Mouse (Mus musculus) heart, embryonic 12.5 days (tissue): ENCODE results near the gene Gm9747. TPM values are rescaled to one million over a fixed set of nuclear protein-coding genes. Genes with fewer than 3 reads are reported as not detected.
A peak's percentile ranks its signal among the peaks of the same experiment; 100 is the strongest.

Source experiments
- ATAC-seq: fragments of 200-750 bp; cut with Nextera tagmentation; 2 replicates; pipeline ENCODE4 v1.8.0; 2017; ENCODE audit warnings: moderate TSS enrichment, moderate library complexity; ENCODE audit not compliant: insufficient number of reproducible peaks, low FRiP score
- H3K27ac ChIP-seq: fragments of 300-500 bp; sonication (generic); 2 replicates; pipeline ENCODE4 v1.5.1; 2016; ENCODE audit warnings: mild to moderate bottlenecking, moderate library complexity; ENCODE audit not compliant: poor library complexity, severe bottlenecking
- H3K27me3 ChIP-seq: fragments of 300-500 bp; sonication (generic); replicated peaks from 2 replicates; pipeline ENCODE4 v1.6.1; 2016; ENCODE audit warnings: mild to moderate bottlenecking, moderate library complexity
- H3K36me3 ChIP-seq: fragments of 300-500 bp; sonication (generic); 2 replicates; pipeline ENCODE4 v1.6.1; 2016; ENCODE audit warnings: mild to moderate bottlenecking, moderate library complexity
- H3K4me1 ChIP-seq: fragments of 300-500 bp; sonication (generic); replicated peaks from 2 replicates; pipeline ENCODE4 v1.6.1; 2016; ENCODE audit warnings: mild to moderate bottlenecking
- H3K4me2 ChIP-seq: fragments of 300-500 bp; sonication (generic); 2 replicates; pipeline ENCODE4 v1.6.1; 2016; ENCODE audit warnings: mild to moderate bottlenecking, moderate library complexity
- H3K4me3 ChIP-seq: fragments of 300-500 bp; sonication (generic); 2 replicates; pipeline ENCODE4 v1.5.1; 2016; ENCODE audit warnings: mild to moderate bottlenecking
- H3K9ac ChIP-seq: fragments of 300-500 bp; sonication (generic); 2 replicates; pipeline ENCODE4 v1.6.1; 2016; ENCODE audit warnings: mild to moderate bottlenecking, moderate library complexity
- H3K9me3 ChIP-seq: fragments of 300-500 bp; sonication (generic); replicated peaks from 2 replicates; pipeline ENCODE4 v1.6.1; 2016; ENCODE audit warnings: mild to moderate bottlenecking, moderate library complexity
- WGBS: fragments of 180-500 bp; shearing (Covaris S2); methylation state at CpG from one replicate; pipeline ENCODE4 v1.1.7; 2016; 5-methylcytosine and 5-hydroxymethylcytosine counted together
- polyA plus RNA-seq: library from polyadenylated mRNA; unstranded; fragments of >200 nt; fragmentation: Nextera tagmentation; extraction: Ambion mirVana; gene quantifications from 2 replicates; pipeline ENCODE4 v1.2.1, GENCODE M21; 2016

The Gm9747 gene
- polyA plus RNA-seq, 1 experiment from 2014 or later: 40.0 TPM

DNA sequence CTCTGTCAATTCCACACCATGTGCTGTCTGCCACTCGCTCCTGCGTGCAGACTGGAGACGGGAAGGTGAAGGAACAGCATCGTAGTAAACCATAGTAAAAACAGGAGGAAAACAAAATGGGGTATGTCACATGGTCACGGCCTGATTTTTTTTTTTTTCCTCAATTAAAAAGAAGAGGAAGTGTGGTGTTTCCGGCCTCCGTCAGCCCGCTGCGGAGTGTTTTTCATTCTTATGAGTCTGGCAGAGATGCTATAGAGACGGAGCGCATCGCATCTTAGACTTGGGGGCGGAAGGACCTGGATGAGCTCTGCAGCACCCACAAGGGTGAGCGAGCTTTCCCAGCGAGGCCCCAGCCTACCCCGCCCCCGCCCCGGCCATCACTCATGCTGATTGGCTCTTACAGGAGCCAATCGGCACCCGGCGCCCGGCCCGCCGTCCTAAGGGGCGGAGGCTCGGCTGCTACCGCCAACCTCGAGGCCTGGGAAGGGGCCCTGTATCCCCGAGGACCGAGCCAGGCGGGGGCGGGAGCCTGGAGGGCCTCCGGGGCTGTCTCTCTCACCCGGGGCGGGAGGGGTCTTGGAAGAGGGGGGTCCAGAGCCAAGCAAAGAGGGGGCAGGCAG, 50.2 kb downstream of the Gm9747 start:
- under 1% methylated on average over 35 of the region's 35 CpGs for WGBS
- Histone ChIP-seq H3K4me3 (peak overlapping the region; percentile 64), H3K36me3 (peaks cover 19% of the 10 kb centered on the region), H3K4me2 (peak overlapping the region; percentile 88), H3K9me3 (no peaks in the 10 kb centered on the region), H3K27ac (peak overlapping the region; percentile 99), H3K4me1 (peaks cover 32% of the 10 kb centered on the region), H3K9ac (peak overlapping the region; percentile 90), H3K27me3 (peaks cover 4% of the 10 kb centered on the region)
- ATAC-seq: peak; percentile 98

DNA sequence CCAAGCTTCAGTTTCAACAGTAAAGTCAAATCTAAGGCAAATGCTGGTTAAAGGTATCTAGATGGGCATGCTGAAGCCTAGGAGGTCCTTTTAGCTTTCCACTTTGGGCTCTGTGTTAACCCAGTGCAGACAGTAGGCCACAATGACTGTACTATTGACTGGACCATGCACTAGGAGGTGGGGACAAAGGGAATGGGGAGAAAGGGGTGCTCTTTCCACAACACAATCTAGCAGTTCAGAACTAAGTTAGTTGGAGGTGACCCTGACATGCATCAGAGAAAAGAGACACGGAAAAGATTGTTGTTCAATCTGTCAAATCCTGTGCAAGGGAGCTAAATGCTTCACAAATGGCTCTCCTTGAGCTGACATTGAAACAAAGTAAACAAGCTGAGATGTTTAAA, 51.0 kb downstream of the Gm9747 start:
- Histone ChIP-seq H3K36me3 (peaks cover 21% of the 10 kb centered on the region), H3K4me1 (peaks cover 39% of the 10 kb centered on the region), H3K9ac (peak overlapping the region; percentile 90), H3K9me3 (no peaks in the 10 kb centered on the region), H3K27ac (peak overlapping the region; percentile 99), H3K4me3 (peak overlapping the region; percentile 64), H3K27me3 (peaks cover 8% of the 10 kb centered on the region), H3K4me2 (peak overlapping the region; percentile 88)
- no peak for ATAC-seq
- 9% methylated on average over 1 of the region's 1 CpGs for WGBS

DNA sequence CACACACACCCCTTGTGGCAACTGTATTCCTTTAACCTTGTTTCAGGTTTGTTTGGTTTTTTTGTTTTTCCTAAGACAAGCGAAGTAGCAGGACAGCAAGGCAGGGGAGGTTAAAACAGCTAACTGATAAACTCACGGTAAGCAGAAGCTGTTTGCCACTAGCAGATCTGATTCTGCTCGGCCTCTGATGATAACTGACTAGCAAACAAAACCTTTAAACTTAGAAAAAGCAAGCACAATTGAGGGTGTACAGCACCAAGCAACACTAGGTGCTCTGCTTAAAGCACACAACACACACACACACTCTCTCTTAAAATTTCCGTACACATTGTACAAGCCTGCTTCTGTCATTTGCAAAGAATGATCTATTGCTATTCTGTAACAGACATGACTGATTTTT, 51.5 kb downstream of the Gm9747 start:
- Histone ChIP-seq H3K4me3 (peak overlapping the region; percentile 64), H3K27me3 (peaks cover 8% of the 10 kb centered on the region), H3K9ac (peak overlapping the region; percentile 90), H3K9me3 (no peaks in the 10 kb centered on the region), H3K27ac (peak overlapping the region; percentile 99), H3K4me1 (peaks cover 44% of the 10 kb centered on the region), H3K4me2 (peak overlapping the region; percentile 88), H3K36me3 (peaks cover 26% of the 10 kb centered on the region)
- no peak for ATAC-seq
- WGBS: 20% methylated on average over 4 of the region's 4 CpGs

Other genes starting within 250 kb of the Gm9747 start
- gene Irs1, start 58.3 kb downstream of the Gm9747 start, polyA plus RNA-seq: 17.5 and 18.7 TPM in 2 replicates
- 11.5 and 11.9 TPM in 2 replicates for gene Rhbdd1, start 83.3 kb downstream of the Gm9747 start, polyA plus RNA-seq